Mouse (Mus musculus) heart, embryonic 11.5 days (tissue): ENCODE results near the gene Spag8. TPM values are rescaled to one million over a fixed set of nuclear protein-coding genes. Genes with fewer than 3 reads are reported as not detected.
A peak's percentile ranks its signal among the peaks of the same experiment; 100 is the strongest.

Source experiments
- ATAC-seq: fragments of 200-750 bp; cut with Nextera tagmentation; replicated peaks from 2 replicates; pipeline ENCODE4 v1.8.0; 2017; ENCODE audit warnings: moderate library complexity; ENCODE audit not compliant: insufficient number of reproducible peaks, low FRiP score, low TSS enrichment
- H3K27ac ChIP-seq: fragments of 300-500 bp; sonication (generic); 2 replicates; pipeline ENCODE4 v1.5.1; 2014; ENCODE audit warnings: mild to moderate bottlenecking, low read depth, low read length
- H3K27me3 ChIP-seq: fragments of 300-500 bp; sonication (generic); 2 replicates; pipeline ENCODE4 v1.6.1; 2014; ENCODE audit warnings: mild to moderate bottlenecking, low read length, mixed read lengths; ENCODE audit not compliant: control insufficient read depth, insufficient read depth
- H3K36me3 ChIP-seq: fragments of 300-500 bp; sonication (generic); 2 replicates; pipeline ENCODE4 v1.6.1; 2014; ENCODE audit warnings: mild to moderate bottlenecking, low read length, moderate library complexity, mixed read lengths; ENCODE audit not compliant: control insufficient read depth, insufficient read depth
- H3K4me1 ChIP-seq: fragments of 300-500 bp; sonication (generic); 2 replicates; pipeline ENCODE4 v1.6.1; 2014; ENCODE audit warnings: low read length; ENCODE audit not compliant: control insufficient read depth, insufficient read depth
- H3K4me2 ChIP-seq: fragments of 300-500 bp; sonication (generic); 2 replicates; pipeline ENCODE4 v1.6.1; 2014; ENCODE audit warnings: mild to moderate bottlenecking, moderate library complexity
- H3K4me3 ChIP-seq: fragments of 300-500 bp; sonication (generic); 2 replicates; pipeline ENCODE4 v1.5.1; 2014; ENCODE audit warnings: low read depth, low read length
- H3K9ac ChIP-seq: fragments of 300-500 bp; sonication (generic); 2 replicates; pipeline ENCODE4 v1.6.1; 2014; ENCODE audit warnings: mild to moderate bottlenecking, low read depth, low read length, moderate library complexity
- H3K9me3 ChIP-seq: fragments of 300-500 bp; sonication (generic); replicated peaks from 2 replicates; pipeline ENCODE4 v1.6.1; 2016; ENCODE audit warnings: low read length; ENCODE audit not compliant: control insufficient read depth
- WGBS: fragments of 180-500 bp; shearing (Covaris S2); extraction: QIAGEN DNeasy Blood & Tissue Kit; methylation state at CpG from one replicate; pipeline ENCODE4 v1.1.7; 2014; ENCODE audit not compliant: insufficient replicate concordance; 5-methylcytosine and 5-hydroxymethylcytosine counted together
- polyA plus RNA-seq: library from polyadenylated mRNA; unstranded; fragments of >200 nt; fragmentation: Nextera tagmentation; extraction: Ambion mirVana; gene quantifications from 2 replicates; pipeline ENCODE4 v1.2.1, GENCODE M21; 2014

Gene Spag8
- polyA plus RNA-seq, 1 experiment from 2014 or later: 0.29 TPM

- WGBS: 73% methylated on average over 7 of the region's 7 CpGs
- no peak overlapping the region for H3K27ac ChIP-seq
- H3K4me1 ChIP-seq: no peaks in the 10 kb centered on the region
- no peak overlapping the region for H3K9ac ChIP-seq
- no peaks in the 10 kb centered on the region for H3K27me3 ChIP-seq
- no peak overlapping the region for H3K4me2 ChIP-seq
- no peaks in the 10 kb centered on the region for H3K9me3 ChIP-seq
- H3K4me3 ChIP-seq: no peak overlapping the region
- no peak for ATAC-seq
- peaks cover 11% of the 10 kb centered on the region for H3K36me3 ChIP-seq
These were observed 26.1 kb upstream of the Spag8 start for GRCm38 (mm10) chr4:43679416-43680043.

GRCm38 (mm10) chr4:43678541-43678940 lies 25.1 kb upstream of the Spag8 start:
- 80% methylated on average over 6 of the region's 6 CpGs for WGBS
- Histone ChIP-seq H3K9me3 (no peaks in the 10 kb centered on the region), H3K27ac (no peak overlapping the region), H3K27me3 (no peaks in the 10 kb centered on the region), H3K4me3 (no peak overlapping the region), H3K4me2 (no peak overlapping the region), H3K9ac (no peak overlapping the region), H3K4me1 (no peaks in the 10 kb centered on the region), H3K36me3 (peaks cover 11% of the 10 kb centered on the region)
- ATAC-seq: no peak

DNA sequence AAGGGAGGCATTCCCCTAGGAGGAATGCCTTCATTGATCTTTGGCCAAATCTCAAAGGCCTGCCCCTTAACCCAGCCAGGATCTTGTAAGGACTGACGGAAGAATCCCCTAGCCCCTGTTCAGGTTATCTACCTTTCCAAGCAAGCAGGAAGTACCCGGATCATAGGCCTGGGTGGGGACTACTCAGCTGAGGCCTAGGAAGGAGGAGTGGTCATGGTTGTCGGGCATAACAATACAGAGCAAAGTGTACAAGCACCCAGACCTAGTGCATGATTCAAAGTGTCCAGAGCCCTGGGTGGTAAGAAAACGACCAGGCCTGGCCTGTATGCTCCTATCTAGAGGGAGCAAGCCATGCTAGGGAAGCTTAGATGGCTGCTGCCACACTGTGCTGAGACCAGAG lies 22.2 kb upstream of the Spag8 start:
- Histone ChIP-seq H3K9ac (no peak overlapping the region), H3K4me1 (0 out of 2 replicates have a peak, but pooled peaks cover 4% of the 10 kb centered on the region), H3K27ac (no peak overlapping the region), H3K9me3 (no peaks in the 10 kb centered on the region), H3K4me2 (no peak overlapping the region), H3K27me3 (no peaks in the 10 kb centered on the region), H3K36me3 (peaks cover 2% of the 10 kb centered on the region; the same call in 1 of the 2 replicates), H3K4me3 (no peak overlapping the region)
- ATAC-seq: no peak
- 69% methylated on average over 4 of the region's 4 CpGs for WGBS

- no peaks in the 10 kb centered on the region for H3K9me3 ChIP-seq
- H3K27me3 ChIP-seq: no peaks in the 10 kb centered on the region
- WGBS: 74% methylated on average over 5 of the region's 5 CpGs
- peaks cover 5% of the 10 kb centered on the region for H3K4me1 ChIP-seq
- H3K4me3 ChIP-seq: no peak overlapping the region
- H3K27ac ChIP-seq: no peak overlapping the region
- no peak for ATAC-seq
- peaks cover 2% of the 10 kb centered on the region; the same call in 1 of the 2 replicates for H3K36me3 ChIP-seq
- no peak overlapping the region for H3K9ac ChIP-seq
- no peak overlapping the region for H3K4me2 ChIP-seq
These were observed 21.6 kb upstream of the Spag8 start for GRCm38 (mm10) chr4:43674974-43675373.

DNA sequence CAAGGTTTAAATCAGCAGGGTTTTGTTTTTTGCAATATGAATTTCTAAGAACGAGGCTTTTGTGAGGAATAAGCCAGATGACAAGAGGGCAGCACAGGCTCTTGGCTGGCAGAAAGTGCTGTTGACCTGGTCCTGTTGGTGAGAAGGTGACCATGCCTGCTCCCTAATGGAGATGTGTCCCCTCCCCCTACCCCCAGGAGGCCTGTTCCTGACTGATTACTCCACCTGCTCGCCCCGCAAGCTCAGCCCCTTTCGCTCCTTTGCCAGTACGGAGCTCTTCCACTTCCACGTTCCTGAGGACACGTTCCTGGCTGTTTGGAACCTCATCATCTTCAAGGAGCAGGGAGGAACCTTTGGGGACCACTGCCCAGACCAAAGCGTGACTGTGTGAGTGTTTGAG lies 20.3 kb upstream of the Spag8 start:
- no peak for ATAC-seq
- Histone ChIP-seq H3K9ac (no peak overlapping the region), H3K36me3 (peaks cover 2% of the 10 kb centered on the region; the same call in 1 of the 2 replicates), H3K27me3 (no peaks in the 10 kb centered on the region), H3K9me3 (no peaks in the 10 kb centered on the region), H3K27ac (no peak overlapping the region), H3K4me3 (no peak overlapping the region), H3K4me2 (no peak overlapping the region), H3K4me1 (peaks cover 9% of the 10 kb centered on the region)
- WGBS: 76% methylated on average over 8 of the region's 8 CpGs

DNA sequence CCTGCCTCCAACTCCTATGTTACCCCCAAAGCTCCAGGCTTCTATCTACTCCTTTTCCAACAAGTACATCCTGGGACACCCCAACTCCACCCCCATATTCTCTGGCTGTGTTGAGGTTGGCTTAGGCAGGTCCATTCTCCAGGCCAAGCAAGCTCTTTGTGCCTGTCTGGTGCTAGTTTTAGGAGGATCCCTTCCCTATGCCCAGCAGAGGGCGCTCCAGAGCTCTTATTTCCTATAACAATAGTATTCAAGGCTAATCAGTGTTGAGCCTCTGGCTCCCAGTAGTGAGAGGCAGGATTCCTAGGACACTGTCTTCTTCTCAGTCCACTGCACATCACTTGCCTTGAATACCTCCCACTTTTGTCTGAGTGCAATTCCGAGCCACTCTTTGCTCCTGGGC lies 18.7 kb upstream of the Spag8 start:
- H3K9ac ChIP-seq: no peak overlapping the region
- no peak overlapping the region for H3K4me2 ChIP-seq
- peaks cover 1% of the 10 kb centered on the region; the same call in 1 of the 2 replicates for H3K36me3 ChIP-seq
- peaks cover 9% of the 10 kb centered on the region for H3K4me1 ChIP-seq
- WGBS: 6% methylated on average over 2 of the region's 2 CpGs
- ATAC-seq: no peak
- no peak overlapping the region for H3K27ac ChIP-seq
- peaks cover 3% of the 10 kb centered on the region; the same call in 1 of the 2 replicates for H3K27me3 ChIP-seq
- no peak overlapping the region for H3K4me3 ChIP-seq
- H3K9me3 ChIP-seq: no peaks in the 10 kb centered on the region

- no peaks in the 10 kb centered on the region for H3K36me3 ChIP-seq
- no peaks in the 10 kb centered on the region for H3K9me3 ChIP-seq
- peak; percentile 69 for ATAC-seq
- H3K27ac ChIP-seq: peak overlapping the region; percentile 17; the same call in 1 of the 2 replicates
- H3K27me3 ChIP-seq: peaks cover 26% of the 10 kb centered on the region
- peak overlapping the region; percentile 73 for H3K4me3 ChIP-seq
- H3K9ac ChIP-seq: peak overlapping the region; percentile 77
- under 1% methylated on average over 25 of the region's 25 CpGs for WGBS
- H3K4me2 ChIP-seq: peak overlapping the region; percentile 91
- H3K4me1 ChIP-seq: peaks cover 9% of the 10 kb centered on the region
These were observed 16.0 kb upstream of the Spag8 start for GRCm38 (mm10) chr4:43669428-43669794.

DNA sequence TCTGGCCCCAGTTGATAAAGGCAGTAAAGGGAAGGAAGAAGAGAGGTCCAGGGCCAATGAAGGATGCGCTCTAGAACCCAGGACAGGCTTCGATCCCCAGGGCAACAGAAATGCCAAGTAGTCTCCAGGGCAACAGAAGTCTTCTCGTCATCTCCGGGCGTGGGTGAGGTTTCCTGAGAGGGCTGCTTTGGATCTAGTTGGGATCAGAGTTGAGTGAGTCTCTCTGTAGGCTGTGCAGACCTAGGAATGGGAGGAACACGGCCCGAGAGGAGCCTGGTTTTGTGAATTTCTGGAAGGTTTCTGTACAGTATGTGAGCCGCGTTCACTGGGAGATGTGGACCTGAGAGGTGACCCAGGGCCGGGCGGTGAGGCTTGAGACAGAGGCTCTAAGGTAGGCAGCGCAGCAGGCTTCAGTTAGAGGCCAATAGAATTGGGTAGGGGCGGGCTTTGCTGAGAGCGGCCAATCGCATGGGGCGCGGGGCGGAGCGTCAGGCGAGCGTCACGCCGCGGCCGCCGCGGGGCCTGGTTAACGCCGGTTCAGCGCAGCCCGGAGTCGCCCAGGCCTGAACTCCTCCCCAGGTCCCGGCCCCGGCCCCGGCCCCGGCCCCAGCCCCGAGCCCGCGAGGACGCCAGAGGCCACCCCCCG lies 15.5 kb upstream of the Spag8 start, which contains the start of the genes Tmem8b and Fam221b:
TSS of gene Tmem8b (plus strand) at position 190 of the 646 bp plus-strand sequence.
TSS of gene Fam221b (minus strand) at position 364 of the 646 bp plus-strand sequence.
- Histone ChIP-seq H3K27ac (peak within 1 kb of the TSS; percentile 17; the same call in 1 of the 2 replicates), H3K27me3 (peaks cover 26% of the 10 kb centered on the region), H3K4me1 (peaks cover 9% of the 10 kb centered on the region), H3K4me3 (peak within 1 kb of the TSS; percentile 73), H3K36me3 (no peaks in the 10 kb centered on the region), H3K9me3 (no peaks in the 10 kb centered on the region), H3K9ac (peak within 1 kb of the TSS; percentile 77), H3K4me2 (peak within 1 kb of the TSS; percentile 91)
- 3% methylated on average over 41 of the region's 41 CpGs for WGBS
- peak; percentile 86 for ATAC-seq
